Mouse (Mus musculus) hindbrain, embryonic 15.5 days (tissue): ENCODE results near the gene Pphln1. TPM values are rescaled to one million over a fixed set of nuclear protein-coding genes. Genes with fewer than 3 reads are reported as not detected.

Experiments
- ATAC-seq: fragments of 200-750 bp; cut with Nextera tagmentation; 2 replicates; pipeline ENCODE4 v1.8.0; 2017; ENCODE audit warnings: low read depth, moderate number of reproducible peaks, moderate TSS enrichment; ENCODE audit not compliant: low FRiP score
- H3K27ac ChIP-seq: fragments of 300-500 bp; sonication (generic); replicated peaks from 2 replicates; pipeline ENCODE4 v1.5.1; 2015; ENCODE audit warnings: mild to moderate bottlenecking, inconsistent platforms
- H3K27me3 ChIP-seq: fragments of 300-500 bp; sonication (generic); 2 replicates; pipeline ENCODE4 v1.6.1; 2015; ENCODE audit warnings: control low read depth, inconsistent platforms
- H3K36me3 ChIP-seq: fragments of 300-500 bp; sonication (generic); 2 replicates; pipeline ENCODE4 v1.6.1; 2015; ENCODE audit warnings: control low read depth, inconsistent platforms
- H3K4me1 ChIP-seq: fragments of 300-500 bp; sonication (generic); replicated peaks from 2 replicates; pipeline ENCODE4 v1.6.1; 2015; ENCODE audit warnings: control low read depth, inconsistent platforms
- H3K4me2 ChIP-seq: fragments of 300-500 bp; sonication (generic); 2 replicates; pipeline ENCODE4 v1.6.1; 2015; ENCODE audit warnings: moderate library complexity, mild to moderate bottlenecking, inconsistent platforms
- H3K4me3 ChIP-seq: fragments of 300-500 bp; sonication (generic); 2 replicates; pipeline ENCODE4 v1.5.1; 2015; ENCODE audit warnings: mild to moderate bottlenecking, inconsistent platforms
- H3K9ac ChIP-seq: fragments of 300-500 bp; sonication (generic); 2 replicates; pipeline ENCODE4 v1.6.1; 2015; ENCODE audit warnings: inconsistent platforms
- H3K9me3 ChIP-seq: fragments of 300-500 bp; sonication (generic); 2 replicates; pipeline ENCODE4 v1.6.1; 2016; ENCODE audit warnings: control low read depth, inconsistent platforms
- WGBS: fragments of 180-500 bp; shearing (Covaris S2); methylation state at CpG from one replicate; pipeline ENCODE4 v1.1.7; 2015; 5-methylcytosine and 5-hydroxymethylcytosine counted together
- polyA plus RNA-seq: library from polyadenylated mRNA; unstranded; fragments of >200 nt; fragmentation: Nextera tagmentation; extraction: Ambion mirVana; gene quantifications from 2 replicates; pipeline ENCODE4 v1.2.1, GENCODE M21; 2015

Gene Pphln1
- polyA plus RNA-seq, 1 experiment from 2014 or later, result 41.9 TPM

DNA sequence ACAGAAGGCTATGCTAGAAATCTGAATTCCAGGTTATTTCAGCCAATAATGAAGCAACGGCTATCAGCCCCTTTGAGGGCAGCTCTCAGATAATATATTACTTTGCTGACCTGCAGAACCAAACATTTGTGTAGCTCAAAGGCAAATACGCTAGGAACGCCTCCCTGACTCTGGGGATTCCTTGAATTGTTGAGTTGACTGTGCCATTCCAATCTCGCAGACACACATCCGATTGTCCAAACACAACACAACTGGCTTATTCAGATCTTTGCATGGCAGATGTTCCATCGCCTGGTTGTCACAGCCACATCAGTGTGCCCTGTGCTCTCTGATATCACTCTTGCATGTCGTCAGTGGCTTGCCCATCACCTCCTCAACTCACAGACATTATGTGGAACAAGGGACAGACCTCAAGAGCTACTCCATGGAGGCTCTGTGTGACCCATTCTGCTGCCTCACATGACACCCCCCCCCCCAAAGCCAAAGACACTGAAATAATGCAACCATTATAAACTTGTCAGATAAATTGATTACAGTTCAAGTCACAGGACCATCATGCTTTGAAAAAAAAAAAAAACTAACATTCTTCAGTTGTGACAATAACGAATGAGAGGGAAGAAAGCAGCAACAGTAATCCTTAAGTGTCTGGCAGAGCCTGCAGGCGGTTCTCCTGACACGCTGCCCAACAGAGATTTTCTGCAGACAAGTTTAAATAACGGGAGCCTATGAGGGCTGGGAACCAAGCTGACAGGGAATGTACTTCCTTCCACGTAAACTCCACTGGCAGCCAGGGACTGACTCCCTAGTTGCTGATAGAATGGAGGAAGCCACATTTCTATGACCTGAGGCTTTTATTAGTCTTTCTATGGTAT, 131.9 kb downstream of the Pphln1 start:
- H3K27me3 ChIP-seq, result 0 out of 2 replicates have a peak, but pooled peaks cover 2% of the 10 kb centered on the region
- no peak overlapping the region for H3K4me3 ChIP-seq
- WGBS, result 35% methylated on average over 12 of the region's 12 CpGs
- no peaks in the 10 kb centered on the region for H3K36me3 ChIP-seq
- ATAC-seq, result no peak
- no peaks in the 10 kb centered on the region for H3K9me3 ChIP-seq
- no peak overlapping the region for H3K4me2 ChIP-seq
- no peak overlapping the region for H3K27ac ChIP-seq
- H3K4me1 ChIP-seq, result peaks cover 12% of the 10 kb centered on the region
- no peak overlapping the region for H3K9ac ChIP-seq

DNA sequence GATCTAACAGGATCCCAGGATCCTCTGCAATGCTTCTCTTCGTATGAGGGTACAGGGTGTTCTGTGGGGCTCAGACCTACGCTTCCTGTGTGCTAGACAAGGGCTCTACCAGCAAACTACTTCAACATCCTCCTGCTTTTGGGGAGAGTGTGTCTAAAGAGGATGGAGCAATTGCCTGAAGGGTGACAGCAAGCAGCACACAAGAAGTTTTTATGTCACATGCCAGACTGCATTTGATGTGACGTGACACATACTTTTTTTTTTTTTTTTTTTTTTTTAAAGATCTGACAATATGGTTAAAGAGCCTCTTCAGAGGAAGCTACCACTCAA, 132.5 kb downstream of the Pphln1 start:
- Histone ChIP-seq H3K36me3 (no peaks in the 10 kb centered on the region), H3K4me2 (no peak overlapping the region), H3K27ac (no peak overlapping the region), H3K9ac (no peak overlapping the region), H3K9me3 (no peaks in the 10 kb centered on the region), H3K4me3 (no peak overlapping the region), H3K27me3 (0 out of 2 replicates have a peak, but pooled peaks cover 2% of the 10 kb centered on the region), H3K4me1 (peaks cover 12% of the 10 kb centered on the region)
- ATAC-seq, result no peak
- WGBS, result 71% methylated on average over 3 of the region's 3 CpGs

DNA sequence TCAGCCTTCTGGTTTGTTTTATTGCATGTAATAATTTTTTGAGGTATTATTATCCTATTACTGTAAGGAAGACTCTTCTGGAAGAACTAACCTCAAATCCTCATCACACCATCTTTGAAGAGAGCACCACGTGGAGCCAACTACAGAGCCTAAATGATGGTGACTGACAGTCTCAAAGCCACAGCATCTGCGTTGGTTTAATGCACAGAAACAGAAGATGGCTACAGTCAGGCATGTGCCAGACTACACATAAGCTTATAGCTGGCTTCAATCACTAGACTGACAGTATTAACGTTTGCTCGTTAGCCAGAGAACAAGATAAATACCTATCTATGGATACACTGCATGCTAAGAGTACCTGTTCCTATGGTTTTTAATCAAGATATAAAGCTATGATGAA, 138.0 kb downstream of the Pphln1 start:
- no peak overlapping the region for H3K4me2 ChIP-seq
- H3K4me3 ChIP-seq, result no peak overlapping the region
- no peaks in the 10 kb centered on the region for H3K9me3 ChIP-seq
- H3K27ac ChIP-seq, result no peak overlapping the region
- no peak overlapping the region for H3K9ac ChIP-seq
- H3K36me3 ChIP-seq, result no peaks in the 10 kb centered on the region
- WGBS, result 76% methylated on average over 4 of the region's 4 CpGs
- no peaks in the 10 kb centered on the region for H3K4me1 ChIP-seq
- no peak for ATAC-seq
- no peaks in the 10 kb centered on the region for H3K27me3 ChIP-seq

DNA sequence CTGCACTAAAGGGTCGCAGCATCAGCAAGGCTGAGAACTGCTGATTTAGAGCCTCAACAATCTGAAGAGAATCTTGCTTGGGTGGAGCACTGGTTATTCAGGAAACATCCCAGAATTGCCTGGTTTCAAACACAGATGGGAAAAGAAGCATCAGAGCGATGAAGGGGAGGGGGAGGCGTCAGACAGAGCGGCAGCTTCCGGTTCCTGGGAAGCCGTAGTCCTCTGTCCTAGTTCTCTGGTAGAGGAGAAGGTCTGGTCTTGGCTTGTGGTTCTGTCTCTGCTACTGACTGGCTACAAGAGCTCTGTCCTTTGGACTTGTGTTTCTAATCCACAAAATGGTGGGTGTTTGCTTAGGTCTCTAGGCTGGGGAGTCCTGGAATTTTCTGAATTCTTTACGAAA, 139.6 kb downstream of the Pphln1 start:
- Histone ChIP-seq H3K9ac (no peak overlapping the region), H3K9me3 (no peaks in the 10 kb centered on the region), H3K4me2 (no peak overlapping the region), H3K27ac (no peak overlapping the region), H3K27me3 (no peaks in the 10 kb centered on the region), H3K4me3 (no peak overlapping the region), H3K4me1 (no peaks in the 10 kb centered on the region), H3K36me3 (no peaks in the 10 kb centered on the region)
- ATAC-seq, result no peak
- WGBS, result 86% methylated on average over 7 of the region's 7 CpGs

DNA sequence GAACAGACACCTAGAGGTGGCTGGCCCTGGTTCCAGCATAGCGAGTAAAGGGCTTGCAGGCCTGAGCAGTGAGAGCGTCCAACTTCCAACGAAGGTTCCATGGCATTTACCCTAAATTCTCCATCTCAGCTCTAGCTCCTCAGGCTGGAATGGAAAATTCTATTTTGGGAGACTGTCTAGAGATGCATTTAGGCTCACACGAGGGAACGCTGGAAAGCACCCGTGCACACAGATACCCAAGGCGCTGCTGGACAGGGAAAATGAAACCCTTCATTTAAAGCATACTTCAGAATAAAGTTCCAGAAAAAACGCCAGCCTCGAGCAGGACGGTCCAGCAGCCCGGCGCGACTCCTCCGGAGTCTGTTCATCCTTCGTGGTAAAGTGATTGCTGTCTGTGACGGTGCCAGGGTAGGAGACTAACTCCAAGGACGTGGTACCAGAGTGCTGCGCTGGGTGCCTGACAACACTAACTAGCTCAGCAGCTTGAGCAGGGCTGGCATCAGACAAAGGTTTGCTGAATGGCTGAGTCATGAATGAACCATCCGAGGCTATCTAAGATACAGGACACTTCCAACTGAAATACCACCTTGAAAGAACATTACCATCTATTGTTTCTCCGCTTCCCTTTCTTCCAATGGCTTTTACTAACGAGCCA, 140.5 kb downstream of the Pphln1 start:
- no peaks in the 10 kb centered on the region for H3K4me1 ChIP-seq
- WGBS, result 83% methylated on average over 21 of the region's 21 CpGs

DNA sequence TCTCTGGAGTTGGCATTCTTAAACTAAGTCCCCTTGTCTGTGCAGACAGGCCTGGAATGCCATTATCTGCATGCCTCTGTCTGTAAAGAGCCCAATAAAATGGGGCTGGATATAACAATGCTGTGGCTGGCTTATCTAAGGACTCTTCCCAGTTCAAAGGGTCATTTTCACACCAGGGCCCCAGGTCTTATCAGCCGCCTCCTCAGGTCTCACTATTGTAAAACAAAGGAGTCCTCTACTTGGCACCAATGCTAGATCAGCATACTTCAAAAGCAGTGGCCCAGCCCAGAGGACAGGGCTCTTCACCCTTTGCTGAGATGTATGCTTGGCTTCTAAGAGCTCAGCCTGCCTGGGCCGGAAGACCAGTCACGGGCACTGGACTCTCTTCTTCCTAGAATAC, 141.3 kb downstream of the Pphln1 start:
- Histone ChIP-seq H3K27me3 (no peaks in the 10 kb centered on the region), H3K4me1 (no peaks in the 10 kb centered on the region), H3K4me2 (no peak overlapping the region), H3K9ac (no peak overlapping the region), H3K9me3 (no peaks in the 10 kb centered on the region), H3K4me3 (no peak overlapping the region), H3K27ac (no peak overlapping the region), H3K36me3 (no peaks in the 10 kb centered on the region)
- 74% methylated on average over 3 of the region's 3 CpGs for whole genome bisulfite sequencing
- no peak for ATAC-seq

More for the DNA sequence above, 140.5 kb downstream of the Pphln1 start:
- Histone ChIP-seq H3K4me3 (no peak overlapping the region), H3K27ac (no peak overlapping the region), H3K9me3 (no peaks in the 10 kb centered on the region), H3K9ac (no peak overlapping the region), H3K36me3 (no peaks in the 10 kb centered on the region), H3K4me2 (no peak overlapping the region), H3K27me3 (no peaks in the 10 kb centered on the region)
- no peak for ATAC-seq

Other genes with a start within 250 kb of the Pphln1 start
- 5.9 and 6.0 TPM in 2 replicates for gene Gxylt1, start 123.2 kb upstream of the Pphln1 start, polyA plus RNA-seq
- gene Yaf2, start 61.4 kb upstream of the Pphln1 start, polyA plus RNA-seq, result 128 and 131 TPM in 2 replicates
- gene Zcrb1, start within 50 bp of the Pphln1 start, polyA plus RNA-seq, result 147 and 158 TPM in 2 replicates
- 19.2 and 21.1 TPM in 2 replicates for gene Prickle1, start 197.5 kb downstream of the Pphln1 start, polyA plus RNA-seq